Mouse (Mus musculus) myocyte (in vitro differentiated cells): ENCODE results near the gene Vill.

ENCODE experiments used
- E2F4 ChIP-seq: IDR thresholded peaks from one replicate; pipeline ENCODE4 v1.6.1; 2011; ENCODE audit warnings: mild to moderate bottlenecking, control low read depth, moderate library complexity; ENCODE audit not compliant: insufficient read depth
- MYOD1 ChIP-seq, 3 experiments: IDR thresholded peaks; one replicate each; pipeline ENCODE4 v1.6.1; 2011; ENCODE audit warnings: control low read depth in 2 of 3, low read depth in 2 of 3, mild to moderate bottlenecking in 2 of 3, moderate library complexity in 1 of 3; ENCODE audit not compliant: insufficient read length in 2 of 3, control insufficient read depth in 1 of 3
- MYOG ChIP-seq, 3 experiments: IDR thresholded peaks; one replicate each; pipeline ENCODE4 v1.6.1; 2011; ENCODE audit warnings: control low read depth in 2 of 3, low read depth in 2 of 3, mild to moderate bottlenecking in 2 of 3; ENCODE audit not compliant: insufficient read length in 2 of 3, control insufficient read depth in 1 of 3, insufficient read depth in 1 of 3
- POLR2A ChIP-seq: IDR thresholded peaks from one replicate; pipeline ENCODE4 v1.6.1; 2011; ENCODE audit warnings: low read depth, mild to moderate bottlenecking, control low read depth, moderate library complexity; ENCODE audit not compliant: insufficient read length
- REST ChIP-seq: IDR thresholded peaks from one replicate; pipeline ENCODE4 v1.6.1; 2011; ENCODE audit warnings: mild to moderate bottlenecking, control low read depth, moderate library complexity; ENCODE audit not compliant: insufficient read depth, insufficient read length
- TCF12 ChIP-seq: IDR thresholded peaks from one replicate; pipeline ENCODE4 v1.6.1; 2011; ENCODE audit warnings: mild to moderate bottlenecking, control low read depth; ENCODE audit not compliant: poor library complexity, insufficient read depth, severe bottlenecking
- USF1 ChIP-seq: IDR thresholded peaks from one replicate; pipeline ENCODE4 v1.6.1; 2011; ENCODE audit warnings: low read depth, mild to moderate bottlenecking, control low read depth, moderate library complexity

GRCm38 (mm10) chr9:119005303-119006029 is 47.1 kb upstream of the Vill start:
- no peak for TF ChIP-seq USF1
- no peak for TF ChIP-seq REST
- no peak for TF ChIP-seq MYOD1 (IDR thresholded peaks at IDR 0.05; ENCODE audit: control insufficient read depth in 1 of 3, insufficient read length in 2 of 3, low read depth in 2 of 3)
- TF ChIP-seq POLR2A, result no peak
- TF ChIP-seq TCF12, result no peak
- no peak for TF ChIP-seq MYOG (IDR thresholded peaks at IDR 0.05; ENCODE audit: control insufficient read depth in 1 of 3, insufficient read depth in 1 of 3, insufficient read length in 2 of 3, low read depth in 2 of 3)
- no peak for TF ChIP-seq E2F4
